Mouse (Mus musculus): ENCODE measurements at regions not wholly inside any gene's neighbourhood (a gene's known extent, or its start where the extent isn't known, plus 50 kb on each side); places are given as distances from the start of the nearest gene placed in this dataset.

- Histone ChIP-seq H3K27me3 (replicated peaks) (no peaks in the 10 kb centered on the region), H3K27ac (ENCODE audit: insufficient read depth, low read depth) (no peak overlapping the region), H3K4me2 (ENCODE audit: insufficient read depth, low read depth, poor library complexity, severe bottlenecking) (no peak overlapping the region), H3K79me2 (replicated peaks; ENCODE audit: control insufficient read depth, extremely low read depth, insufficient read depth, poor library complexity, severe bottlenecking) (no peaks in the 10 kb centered on the region), H3K36me3 (replicated peaks in 1 of 2; ENCODE audit: control insufficient read depth in 1 of 2, insufficient read depth in 1 of 2, low read length in 1 of 2) (no peaks in the 10 kb centered on the region), H3K4me3 (replicated peaks in 1 of 3; ENCODE audit: low read depth in 2 of 3, low read length in 2 of 3, poor library complexity in 1 of 3) (no peak overlapping the region), H3K9me3 (replicated peaks; ENCODE audit: low read length) (no peaks in the 10 kb centered on the region), H3K4me1 (ENCODE audit: control insufficient read depth in 1 of 2, insufficient read depth in 2 of 2) (no peaks in the 10 kb centered on the region), H3K9ac (ENCODE audit: insufficient read depth, low read depth) (no peak overlapping the region)
- in situ Hi-C loops (cut with MboI; ENCODE audit: low pct_ligation_motif_present, low pct_unique_long_range_greater_than_20kb, low sequenced_read_pairs) (no loop called here), dilution Hi-C loops (cut with MboI; ENCODE audit: extremely low pct_ligation_motif_present, extremely low pct_unique_long_range_greater_than_20kb, low sequenced_read_pairs) (no loop called here)
- TF ChIP-seq SMC3 (IDR thresholded peaks at IDR 0.05; ENCODE audit: low read depth, low read length) (no peak), JUND (conservative IDR thresholded peaks at IDR 0.05; ENCODE audit: low read depth, low read length) (no peak), ELF1 (IDR thresholded peaks at IDR 0.05; ENCODE audit: low read depth, low read length) (no peak), JUN (IDR thresholded peaks at IDR 0.05; ENCODE audit: insufficient read depth, low read depth, low read length) (no peak), MAZ (IDR thresholded peaks at IDR 0.05; ENCODE audit: low read depth, low read length) (no peak), MYC (IDR thresholded peaks at IDR 0.05; ENCODE audit: low read depth, low read length) (no peak), KAT2A (IDR thresholded peaks at IDR 0.05; ENCODE audit: insufficient replicate concordance, low read length) (no peak), POLR2AphosphoS2 (IDR thresholded peaks at IDR 0.05; ENCODE audit: low read depth, low read length) (no peak), ZKSCAN1 (IDR thresholded peaks at IDR 0.05; ENCODE audit: borderline replicate concordance, low read depth, low read length) (no peak), RAD21 (IDR thresholded peaks at IDR 0.05; ENCODE audit: low read depth, low read length) (no peak), MEF2A (IDR thresholded peaks at IDR 0.05; ENCODE audit: borderline replicate concordance, low read depth, low read length) (no peak), CHD1 (IDR thresholded peaks at IDR 0.05; ENCODE audit: low read depth, low read length) (no peak), USF1 (IDR thresholded peaks at IDR 0.05; ENCODE audit: low read depth, low read length) (no peak), ZNF384 (IDR thresholded peaks at IDR 0.05; ENCODE audit: low read depth, low read length) (no peak)
- no peak for DNase-seq (ENCODE audit: extremely low read depth)
These were observed 305.3 kb upstream of the Adamts16 start for GRCm38 (mm10) chr13:71146859-71147443.

DNA sequence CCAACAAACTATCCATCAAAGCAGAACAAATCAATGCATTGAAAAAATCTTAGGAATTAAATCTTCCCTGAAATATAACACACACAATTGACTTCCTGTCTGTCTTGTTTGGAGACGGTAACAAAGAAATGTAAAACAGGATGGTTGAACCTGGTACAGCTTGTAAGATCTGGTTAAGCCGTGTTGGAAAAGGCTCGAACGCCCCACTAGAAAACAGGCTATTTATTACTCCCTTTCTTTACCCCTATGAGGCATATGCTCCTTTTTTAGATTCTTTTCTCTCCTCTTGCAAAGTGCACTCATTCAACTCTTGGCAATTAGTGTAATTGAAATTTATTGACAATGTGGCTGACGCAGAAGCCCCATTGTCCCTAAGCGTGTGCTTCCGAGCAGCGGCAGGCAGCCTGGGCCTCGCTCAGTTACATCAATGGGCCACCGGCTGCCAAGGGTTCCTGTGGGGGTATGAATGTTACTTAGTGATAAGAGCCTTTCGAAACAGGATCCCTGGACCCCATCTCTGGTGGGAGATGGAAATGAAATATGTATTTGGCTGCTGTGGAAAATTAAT, 297.2 kb upstream of the Adamts16 start:
- Histone ChIP-seq H3K79me2 (replicated peaks; ENCODE audit: control insufficient read depth, extremely low read depth, insufficient read depth, poor library complexity, severe bottlenecking) (no peaks in the 10 kb centered on the region), H3K4me3 (replicated peaks in 1 of 3; ENCODE audit: low read depth in 2 of 3, low read length in 2 of 3, poor library complexity in 1 of 3) (no peak overlapping the region), H3K9me3 (replicated peaks; ENCODE audit: low read length) (no peaks in the 10 kb centered on the region), H3K4me1 (ENCODE audit: control insufficient read depth in 1 of 2, insufficient read depth in 2 of 2) (no peaks in the 10 kb centered on the region), H3K36me3 (replicated peaks in 1 of 2; ENCODE audit: control insufficient read depth in 1 of 2, insufficient read depth in 1 of 2, low read length in 1 of 2) (no peaks in the 10 kb centered on the region), H3K4me2 (ENCODE audit: insufficient read depth, low read depth, poor library complexity, severe bottlenecking) (peak overlapping the region; percentile 38; the same call in 1 of the 2 replicates), H3K27me3 (replicated peaks) (no peaks in the 10 kb centered on the region), H3K27ac (ENCODE audit: insufficient read depth, low read depth) (no peak overlapping the region), H3K9ac (ENCODE audit: insufficient read depth, low read depth) (no peak overlapping the region)
- dilution Hi-C loops (cut with MboI; ENCODE audit: extremely low pct_ligation_motif_present, extremely low pct_unique_long_range_greater_than_20kb, low sequenced_read_pairs) (no loop called here), in situ Hi-C loops (cut with MboI; ENCODE audit: low pct_ligation_motif_present, low pct_unique_long_range_greater_than_20kb, low sequenced_read_pairs) (no loop called here)
- TF ChIP-seq SMC3 (IDR thresholded peaks at IDR 0.05; ENCODE audit: low read depth, low read length) (no peak), ETS1 (conservative IDR thresholded peaks at IDR 0.05; ENCODE audit: low read depth, low read length) (no peak), SIN3A (IDR thresholded peaks at IDR 0.05; ENCODE audit: low read length) (no peak), RAD21 (IDR thresholded peaks at IDR 0.05; ENCODE audit: low read depth, low read length) (no peak), NRF1 (IDR thresholded peaks at IDR 0.05; ENCODE audit: low read depth, low read length) (no peak), ZKSCAN1 (IDR thresholded peaks at IDR 0.05; ENCODE audit: borderline replicate concordance, low read depth, low read length) (no peak), BHLHE40 (IDR thresholded peaks at IDR 0.05; ENCODE audit: low read depth, low read length) (no peak), TCF12 (IDR thresholded peaks at IDR 0.05; ENCODE audit: low read depth, low read length) (no peak), NELFE (IDR thresholded peaks at IDR 0.05; ENCODE audit: low read depth, low read length) (no peak), GABPA (IDR thresholded peaks at IDR 0.05; ENCODE audit: insufficient replicate concordance, low read depth, low read length) (no peak), POLR2AphosphoS2 (IDR thresholded peaks at IDR 0.05; ENCODE audit: low read depth, low read length) (no peak), MAX (IDR thresholded peaks at IDR 0.05; ENCODE audit: low read length) (no peak), USF1 (IDR thresholded peaks at IDR 0.05; ENCODE audit: low read depth, low read length) (no peak), UBTF (IDR thresholded peaks at IDR 0.05; ENCODE audit: low read depth, low read length) (no peak)
- no peak for DNase-seq (ENCODE audit: extremely low read depth)

Measured in CH12.LX (cell line).